Mouse (Mus musculus) neural tube, embryonic 11.5 days (tissue): ENCODE data around the gene Cyp27a1. TPM values are rescaled to one million over a fixed set of nuclear protein-coding genes. Genes with fewer than 3 reads are reported as not detected.

Experiments
- polyA plus RNA-seq: library from polyadenylated mRNA; unstranded; fragments of >200 nt; fragmentation: Nextera tagmentation; extraction: Ambion mirVana; gene quantifications from 2 replicates; pipeline ENCODE4 v1.2.1, GENCODE M21; 2014

The Cyp27a1 gene
- polyA plus RNA-seq, 1 experiment from 2014 or later = 6.2 TPM

Other genes starting within 250 kb of the Cyp27a1 start
- gene Cnot9, start 207.5 kb upstream of the Cyp27a1 start, polyA plus RNA-seq = 90.2 and 90.5 TPM in 2 replicates
- 0.72 and 1.3 TPM in 2 replicates for gene Plcd4, start 170.7 kb upstream of the Cyp27a1 start, polyA plus RNA-seq
- 40.4 and 42.6 TPM in 2 replicates for gene Usp37, start 169.3 kb upstream of the Cyp27a1 start, polyA plus RNA-seq
- 9.7 and 10.2 TPM in 2 replicates for gene Zfp142, start 125.3 kb upstream of the Cyp27a1 start, polyA plus RNA-seq
- gene Bcs1l, start 125.3 kb upstream of the Cyp27a1 start, polyA plus RNA-seq = 20.3 and 21.2 TPM in 2 replicates
- 9.0 and 9.4 TPM in 2 replicates for gene Rnf25, start 112.2 kb upstream of the Cyp27a1 start, polyA plus RNA-seq
- 17.2 and 23.3 TPM in 2 replicates for gene Stk36, start 112.1 kb upstream of the Cyp27a1 start, polyA plus RNA-seq
- 42.5 and 50.2 TPM in 2 replicates for gene Ttll4, start 51.8 kb upstream of the Cyp27a1 start, polyA plus RNA-seq
- gene Prkag3, start 35.6 kb downstream of the Cyp27a1 start, polyA plus RNA-seq = 0.16 TPM in 1 of 2 replicates, not detected in the other
- gene Wnt6, start 58.3 kb downstream of the Cyp27a1 start, polyA plus RNA-seq = 14.5 and 14.6 TPM in 2 replicates
- gene Wnt10a, start 77.9 kb downstream of the Cyp27a1 start, polyA plus RNA-seq = 1.7 and 2.4 TPM in 2 replicates
- 4.0 and 4.5 TPM in 2 replicates for gene Cdk5r2, start 141.4 kb downstream of the Cyp27a1 start, polyA plus RNA-seq
- 0.20 TPM in 1 of 2 replicates, not detected in the other for gene Fev, start 171.8 kb downstream of the Cyp27a1 start, polyA plus RNA-seq
- gene Cryba2, start 179.6 kb downstream of the Cyp27a1 start, polyA plus RNA-seq = not detected in 2 replicates
- 0.08 TPM in 1 of 2 replicates, not detected in the other for gene Cfap65, start 222.0 kb downstream of the Cyp27a1 start, polyA plus RNA-seq
- not detected in 2 replicates for gene Ihh, start 238.1 kb downstream of the Cyp27a1 start, polyA plus RNA-seq